Mouse (Mus musculus) bone marrow macrophage, adult 2 months (primary cell): ENCODE results near the gene Ngfr.

ENCODE experiments used
- CTCF ChIP-seq: IDR thresholded peaks from 2 replicates; pipeline ENCODE4 v1.5.1; 2012; ENCODE audit warnings: low read depth, mild to moderate bottlenecking, low read length, moderate library complexity
- POLR2A ChIP-seq: IDR thresholded peaks from 2 replicates; pipeline ENCODE4 v1.6.1; 2012; ENCODE audit warnings: mild to moderate bottlenecking, low read depth, low read length, borderline replicate concordance

DNA sequence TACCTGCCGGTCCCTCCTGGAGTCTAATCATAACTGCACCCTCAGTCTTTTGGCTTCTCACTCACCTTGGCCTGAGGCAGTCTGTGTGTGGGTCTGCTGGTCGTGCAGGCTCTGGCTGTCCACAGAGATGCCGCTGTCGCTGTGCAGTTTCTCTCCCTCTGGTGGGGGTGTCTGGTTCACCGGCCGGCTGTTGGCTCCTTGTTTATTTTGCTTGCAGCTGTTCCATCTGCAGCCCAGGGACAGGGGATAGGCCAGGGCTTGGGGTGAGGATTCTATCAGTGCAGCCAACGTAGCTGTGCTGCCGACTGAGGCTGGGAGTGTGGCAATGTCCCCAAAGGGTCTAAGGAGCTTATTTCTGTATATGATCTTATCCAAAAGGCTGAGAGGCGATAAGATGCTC lies 15.8 kb downstream of the Ngfr start:
- TF ChIP-seq POLR2A (no peak), CTCF (no peak)
